ENCODE assay signal across 9 mouse cellular contexts in the genomic region with DNA sequence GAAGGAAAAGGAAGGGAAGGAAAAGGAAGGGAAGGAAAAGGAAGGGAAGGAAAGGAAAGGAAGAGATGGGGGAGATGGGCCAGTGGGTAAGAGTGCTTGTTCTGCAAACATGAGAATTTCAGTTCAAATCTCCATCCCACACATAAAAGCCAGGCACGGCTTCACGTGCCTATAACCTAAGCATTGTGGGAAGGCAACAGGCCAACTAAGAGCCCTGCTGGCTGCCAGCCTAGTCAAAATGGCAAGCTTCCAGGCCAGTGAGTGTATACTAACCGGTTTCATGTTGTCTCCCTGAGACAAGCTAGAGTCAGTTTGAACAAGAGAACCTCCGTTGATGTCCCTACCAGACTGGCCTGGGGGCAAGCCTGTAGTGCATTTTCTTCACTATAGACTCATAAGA. TPM values are rescaled to one million over a fixed set of nuclear protein-coding genes. Genes with fewer than 3 reads are reported as not detected.
DNase-seq lines count a peak whose midpoint lies in the region; ATAC-seq and TF ChIP-seq lines count a peak whose summit lies in the region.
"Had no signal": no experiment of that assay in that cellular context is flagged by ENCODE, and none has a peak within 500 bp of the region (broad histone marks: within the 10 kb centered on the region; RNA-seq: fewer than 3 reads in every experiment).

No protein-coding gene starts in this region.

- no peak for TF ChIP-seq POLR2A in heart, adult 2 months (IDR thresholded peaks at IDR 0.05; ENCODE audit: insufficient read depth, low read depth, low read length)

- no peaks in the 10 kb centered on the region for H3K4me1 ChIP-seq in heart, adult 2 months (ENCODE audit: control insufficient read depth, insufficient read depth, low read length)
- H3K4me1 ChIP-seq in heart, embryonic 10.5 days = peaks cover 8% of the 10 kb centered on the region
- H3K4me1 ChIP-seq in stomach, postnatal 0 days (replicated peaks; ENCODE audit: control insufficient read depth, insufficient read depth) = no peaks in the 10 kb centered on the region
- H3K4me1 ChIP-seq in intestine, embryonic 16.5 days (ENCODE audit: control insufficient read depth, insufficient read depth, low read length) = peaks cover 3% of the 10 kb centered on the region; the same call in 1 of the 2 replicates
- H3K4me1 ChIP-seq: embryonic facial prominence, embryonic 12.5 days had no signal

- no peak overlapping the region for H3K4me2 ChIP-seq in stomach, postnatal 0 days (replicated peaks; ENCODE audit: low read depth)
- no peak overlapping the region for H3K4me2 ChIP-seq in intestine, embryonic 16.5 days (ENCODE audit: low read depth, low read length)
- H3K4me2 ChIP-seq: embryonic facial prominence, embryonic 12.5 days had no signal

- no peak overlapping the region for H3K9ac ChIP-seq in heart, adult 2 months (ENCODE audit: low read depth, low read length)
- H3K9ac ChIP-seq in stomach, postnatal 0 days (ENCODE audit: low read length) = no peak overlapping the region
- H3K9ac ChIP-seq in intestine, embryonic 16.5 days (ENCODE audit: low read depth, low read length) = no peak overlapping the region
- H3K9ac ChIP-seq: embryonic facial prominence, embryonic 12.5 days had no signal

- 30% methylated on average over 4 of the region's 4 CpGs for WGBS in heart, adult 2 months
- whole genome bisulfite sequencing in heart, embryonic 10.5 days = 75% methylated on average over 4 of the region's 4 CpGs
- WGBS in stomach, postnatal 0 days = 39% methylated on average over 4 of the region's 4 CpGs
- 50% methylated on average over 4 of the region's 4 CpGs for WGBS in intestine, embryonic 16.5 days

- no peak for TF ChIP-seq CTCF in heart, adult 2 months (IDR thresholded peaks at IDR 0.05)
- no peak for TF ChIP-seq CTCF in stomach, postnatal 0 days (IDR thresholded peaks at IDR 0.05; ENCODE audit: low read depth)

- H3K27me3 ChIP-seq in heart, adult 2 months (ENCODE audit: control insufficient read depth, insufficient read depth, low read length) = 0 out of 2 replicates have a peak, but pooled peaks cover 2% of the 10 kb centered on the region
- H3K27me3 ChIP-seq in heart, embryonic 10.5 days (ENCODE audit: insufficient read depth, poor library complexity, severe bottlenecking) = no peaks in the 10 kb centered on the region
- H3K27me3 ChIP-seq in stomach, postnatal 0 days (ENCODE audit: control insufficient read depth, insufficient read depth, low read length) = no peaks in the 10 kb centered on the region
- H3K27me3 ChIP-seq in intestine, embryonic 16.5 days (replicated peaks; ENCODE audit: control insufficient read depth, insufficient read depth, low read length) = no peaks in the 10 kb centered on the region
- H3K27me3 ChIP-seq: embryonic facial prominence, embryonic 12.5 days had no signal

- no peak for TF ChIP-seq EP300 in heart, adult 2 months (IDR thresholded peaks at IDR 0.05; ENCODE audit: insufficient read depth, low read depth, low read length)
- TF ChIP-seq EP300 in stomach, postnatal 0 days (optimal IDR thresholded peaks at IDR 0.05) = no peak

- DNase-seq in heart, adult 2 months = peak; percentile 53 to 62
- DNase-seq in heart, embryonic 10.5 days (ENCODE audit: low spot score) = no peak
- DNase-seq in MN1 (ENCODE audit: low spot score) = peak; percentile 84
- peak; percentile 70 to 77 for DNase-seq in frontal cortex, postnatal 36 days (ENCODE audit: low spot score in 2 of 2)
- peak; percentile 82 for DNase-seq in left cerebral cortex, postnatal 4 days
- peak; percentile 26 for DNase-seq in stomach, postnatal 0 days (ENCODE audit: low spot score)
- no peak for DNase-seq in thymus, postnatal 36 days

- H3K79me2 ChIP-seq in heart, adult 2 months (replicated peaks; ENCODE audit: control insufficient read depth, insufficient read depth, low read length) = no peaks in the 10 kb centered on the region

- no peak for ATAC-seq in stomach, postnatal 0 days (ENCODE audit: low FRiP score, low TSS enrichment)
- ATAC-seq in intestine, embryonic 16.5 days = no peak

- H3K27ac ChIP-seq in heart, adult 2 months = no peak overlapping the region
- H3K27ac ChIP-seq in heart, embryonic 10.5 days = no peak overlapping the region
- H3K27ac ChIP-seq in stomach, postnatal 0 days (replicated peaks) = no peak overlapping the region
- no peak overlapping the region for H3K27ac ChIP-seq in intestine, embryonic 16.5 days (ENCODE audit: low read length)
- H3K27ac ChIP-seq: embryonic facial prominence, embryonic 12.5 days had no signal

- no peaks in the 10 kb centered on the region for H3K36me3 ChIP-seq in heart, adult 2 months (ENCODE audit: control insufficient read depth, insufficient read depth, low read length)
- no peaks in the 10 kb centered on the region for H3K36me3 ChIP-seq in heart, embryonic 10.5 days
- no peaks in the 10 kb centered on the region for H3K36me3 ChIP-seq in stomach, postnatal 0 days (ENCODE audit: control insufficient read depth, insufficient read depth, low read length)
- H3K36me3 ChIP-seq in intestine, embryonic 16.5 days (ENCODE audit: control insufficient read depth, insufficient read depth, low read length) = no peaks in the 10 kb centered on the region
- H3K36me3 ChIP-seq: embryonic facial prominence, embryonic 12.5 days had no signal

- intact Hi-C loops in heart, adult 2 months (cut with DNase I) = no loop called here
- intact Hi-C loops in left cerebral cortex, postnatal 4 days (cut with DNase I) = no loop called here

- no peak overlapping the region for H3K4me3 ChIP-seq in heart, adult 2 months
- no peak overlapping the region for H3K4me3 ChIP-seq in heart, embryonic 10.5 days
- H3K4me3 ChIP-seq in stomach, postnatal 0 days (ENCODE audit: low read depth, low read length) = no peak overlapping the region
- no peak overlapping the region for H3K4me3 ChIP-seq in intestine, embryonic 16.5 days (ENCODE audit: low read length)
- H3K4me3 ChIP-seq: embryonic facial prominence, embryonic 12.5 days had no signal

- H3K9me3 ChIP-seq in heart, embryonic 10.5 days = no peaks in the 10 kb centered on the region
- H3K9me3 ChIP-seq in stomach, postnatal 0 days (ENCODE audit: control insufficient read depth, low read length) = no peaks in the 10 kb centered on the region
- H3K9me3 ChIP-seq in intestine, embryonic 16.5 days (ENCODE audit: control insufficient read depth, low read length) = no peaks in the 10 kb centered on the region
- H3K9me3 ChIP-seq: embryonic facial prominence, embryonic 12.5 days had no signal

RNA-seq across cellular contexts. Expression of gene Serhl, which starts 23.8 kb away (rescaled TPM):
- total RNA-seq in heart, adult 2 months (2021) = 10 to 100 TPM; 36.8 to 41.0 TPM
- 82.7 and 90.2 TPM in 2 replicates for polyA plus RNA-seq in heart, adult 2 months (2012; rRNA removed)
- polyA plus RNA-seq in heart, embryonic 10.5 days (2016; fragmentation: Nextera tagmentation; extraction: Ambion mirVana) = 57.6 and 75.6 TPM in 2 replicates
- 1 to 10 TPM; 5.1 to 7.3 TPM for total RNA-seq in left cerebral cortex, postnatal 4 days (2021)
- 51.5 and 61.6 TPM in 2 replicates for polyA plus RNA-seq in stomach, postnatal 0 days (2015; fragmentation: Nextera tagmentation; extraction: Ambion mirVana)
- 59.5 and 71.0 TPM in 2 replicates for polyA plus RNA-seq in intestine, embryonic 16.5 days (2015; fragmentation: Nextera tagmentation; extraction: Ambion mirVana)

RNA-seq across cellular contexts. Expression of gene Nfam1, which starts 32.4 kb away (rescaled TPM):
- 1 to 10 TPM; 2.4 to 2.6 TPM for total RNA-seq in heart, adult 2 months (2021)
- polyA plus RNA-seq in heart, adult 2 months (2012; rRNA removed) = 3.1 and 3.9 TPM in 2 replicates
- 2.0 and 3.4 TPM in 2 replicates for polyA plus RNA-seq in heart, embryonic 10.5 days (2016; fragmentation: Nextera tagmentation; extraction: Ambion mirVana)
- total RNA-seq in left cerebral cortex, postnatal 4 days (2021) = 1 to 10 TPM; 2.0 to 2.1 TPM
- 1.3 and 1.4 TPM in 2 replicates for polyA plus RNA-seq in stomach, postnatal 0 days (2015; fragmentation: Nextera tagmentation; extraction: Ambion mirVana)
- polyA plus RNA-seq in intestine, embryonic 16.5 days (2015; fragmentation: Nextera tagmentation; extraction: Ambion mirVana) = 3.1 and 3.6 TPM in 2 replicates

RNA-seq across cellular contexts. Expression of gene Rrp7a, which starts 57.1 kb away (rescaled TPM):
- 10 to 100 TPM; 39.9 to 40.9 TPM for total RNA-seq in heart, adult 2 months (2021)
- 60.0 and 62.0 TPM in 2 replicates for polyA plus RNA-seq in heart, adult 2 months (2012; rRNA removed)
- polyA plus RNA-seq in heart, embryonic 10.5 days (2016; fragmentation: Nextera tagmentation; extraction: Ambion mirVana) = 52.7 and 64.6 TPM in 2 replicates
- 100 to 1,000 TPM; 125 to 127 TPM for total RNA-seq in left cerebral cortex, postnatal 4 days (2021)
- polyA plus RNA-seq in stomach, postnatal 0 days (2015; fragmentation: Nextera tagmentation; extraction: Ambion mirVana) = 39.9 and 44.8 TPM in 2 replicates
- 69.4 and 75.4 TPM in 2 replicates for polyA plus RNA-seq in intestine, embryonic 16.5 days (2015; fragmentation: Nextera tagmentation; extraction: Ambion mirVana)

Comparison
In these comparisons a context has a peak if more than half of its experiments do, and no peak if none do; other contexts are left out.
1. DNase-seq: peak in heart, adult 2 months (2 of 2), MN1 (single experiment), frontal cortex, postnatal 36 days (2 of 2), left cerebral cortex, postnatal 4 days (single experiment) and stomach, postnatal 0 days (single experiment); none in heart, embryonic 10.5 days (single experiment) and thymus, postnatal 36 days (0 of 2).